Mouse (Mus musculus): ENCODE measurements around the gene Ly75.

- TF ChIP-seq CTCF (IDR thresholded peaks at IDR 0.05; ENCODE audit: low read depth, low read length) (no peak), POLR2A (IDR thresholded peaks at IDR 0.05; ENCODE audit: borderline replicate concordance, low read depth, low read length) (no peak)
Measured at GRCm38 (mm10) chr2:60354541-60355387, 28.3 kb downstream of the Ly75 start.
